In the genomic region with DNA sequence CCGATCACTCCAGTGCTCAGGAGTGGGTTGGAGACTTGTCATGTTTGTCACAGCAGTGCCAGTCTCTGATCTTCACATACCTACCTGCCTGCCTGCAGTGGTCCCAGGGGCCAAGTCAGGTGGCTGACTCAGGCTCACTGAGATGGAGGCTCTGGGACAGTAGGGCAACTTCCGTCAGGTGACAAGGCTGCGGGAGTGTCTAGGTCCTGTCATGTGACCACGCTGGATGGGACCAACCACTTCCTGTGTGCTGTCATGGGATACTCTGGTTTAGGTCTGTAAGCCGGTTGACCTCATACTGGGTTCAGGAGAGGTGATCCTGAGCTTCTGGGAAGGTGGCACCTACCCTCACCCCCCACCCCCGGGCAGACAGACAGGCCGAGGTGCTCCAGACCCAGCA, we compare ENCODE assay signal across 3 mouse cellular contexts.
TF ChIP-seq lines count a peak whose summit lies in the region.

No protein-coding gene starts in this region.

TF ChIP-seq in C2C12, 6 proteins besides CTCF, POLR2A, EP300 and RAD21:
- TF ChIP-seq USF1 (IDR thresholded peaks at IDR 0.05; ENCODE audit: low read depth): peak; percentile 70
- TF ChIP-seq FOSL1 (IDR thresholded peaks at IDR 0.05; ENCODE audit: insufficient read depth, low read length, poor library complexity, severe bottlenecking): no peak

TF ChIP-seq in CH12.LX, 34 proteins besides CTCF, POLR2A, EP300 and RAD21:
- no peak for TF ChIP-seq CHD1 (IDR thresholded peaks at IDR 0.05; ENCODE audit: low read depth, low read length)
- peak; percentile 7; the same call in 1 of the 2 replicates for TF ChIP-seq USF1 (IDR thresholded peaks at IDR 0.05; ENCODE audit: low read depth, low read length)
- no peak for TF ChIP-seq BHLHE40 (IDR thresholded peaks at IDR 0.05; ENCODE audit: low read depth, low read length)
- TF ChIP-seq MAX (IDR thresholded peaks at IDR 0.05; ENCODE audit: low read length): no peak

TF ChIP-seq in MEL, 35 proteins besides CTCF, POLR2A, EP300 and RAD21:
- TF ChIP-seq USF1 (IDR thresholded peaks at IDR 0.05; ENCODE audit: low read depth, low read length) (peak; percentile 55), GABPA (IDR thresholded peaks at IDR 0.05; ENCODE audit: low read depth, low read length) (no peak)
